Mouse (Mus musculus): ENCODE measurements around the gene Cald1.

Cald1 gene

DNA sequence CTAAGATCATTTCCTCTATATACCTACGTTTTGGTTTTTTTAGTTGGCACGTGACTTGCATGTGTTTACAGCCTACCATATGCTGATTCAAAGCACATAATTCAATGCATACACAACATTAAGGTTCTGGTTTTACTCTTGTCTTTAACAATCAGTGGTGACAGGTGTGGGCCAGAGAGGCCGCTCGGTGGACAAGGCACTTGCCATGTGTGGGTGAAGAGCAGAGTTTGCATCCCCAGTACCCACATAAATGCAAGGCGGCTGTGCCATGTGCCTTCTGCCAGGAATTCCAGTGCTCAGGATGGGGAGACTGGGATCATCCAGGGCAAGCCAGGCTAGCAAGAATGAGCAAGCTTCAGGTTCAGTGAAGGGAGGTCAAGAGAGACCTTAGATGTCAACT lies 14.8 kb downstream of the Cald1 start:
- DNase-seq (ENCODE audit: low spot score in 2 of 2): no peak

- no peak for DNase-seq (ENCODE audit: low spot score in 2 of 2)
These were observed 17.1 kb downstream of the Cald1 start for GRCm38 (mm10) chr6:34615419-34615818.

GRCm38 (mm10) chr6:34619494-34619893 lies 21.2 kb downstream of the Cald1 start:
- no peak for DNase-seq (ENCODE audit: low spot score in 2 of 2)

DNA sequence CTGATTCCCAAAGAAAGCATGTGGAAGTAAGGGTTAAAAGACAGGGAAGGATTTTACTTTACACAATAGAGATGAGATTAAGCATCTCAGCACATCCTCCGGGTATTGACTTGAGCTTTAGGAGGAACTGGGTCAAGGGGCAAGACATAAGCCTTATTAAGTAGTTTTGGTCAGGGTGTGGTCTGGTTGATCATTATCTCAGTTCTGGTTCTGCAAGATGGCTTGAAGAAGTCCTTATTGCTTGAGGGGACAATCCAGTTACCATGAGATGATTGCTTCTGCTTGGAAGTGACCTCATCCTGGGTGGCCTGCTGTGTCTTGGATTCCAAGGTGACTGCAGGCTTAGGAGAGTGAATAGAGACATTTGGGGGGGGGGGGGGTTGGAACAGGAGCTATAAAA lies 21.9 kb downstream of the Cald1 start:
- no peak for DNase-seq (ENCODE audit: low spot score in 2 of 2)

- no peak for DNase-seq (ENCODE audit: low spot score in 2 of 2)
These were observed 24.6 kb downstream of the Cald1 start for GRCm38 (mm10) chr6:34622865-34623264.

- DNase-seq (ENCODE audit: low spot score in 2 of 2): no peak
These were observed 25.0 kb downstream of the Cald1 start for GRCm38 (mm10) chr6:34623290-34623689.

GRCm38 (mm10) chr6:34624536-34624935 lies 26.2 kb downstream of the Cald1 start:
- no peak for DNase-seq (ENCODE audit: low spot score in 2 of 2)

GRCm38 (mm10) chr6:34626586-34627245 lies 28.4 kb downstream of the Cald1 start:
- no peak for DNase-seq (ENCODE audit: low spot score in 2 of 2)

DNA sequence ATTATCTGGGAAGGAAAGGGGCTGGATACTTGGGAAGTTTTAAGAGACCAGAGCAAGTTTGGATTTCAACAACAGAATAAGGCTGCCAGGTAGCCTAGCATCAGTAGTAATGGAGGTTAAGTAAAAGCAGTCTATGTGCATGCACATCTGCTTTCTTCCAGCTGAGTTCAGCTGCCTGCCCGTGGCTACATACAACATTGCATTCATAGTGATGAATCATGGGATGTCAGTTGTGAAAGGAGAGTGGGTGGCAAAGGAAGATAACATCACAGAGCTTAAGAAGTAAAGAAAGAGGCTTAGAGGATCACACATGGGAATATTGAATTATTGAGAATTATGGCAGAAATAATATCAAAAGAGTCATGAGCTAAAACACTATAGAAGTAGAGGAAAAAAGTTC lies 29.8 kb downstream of the Cald1 start:
- DNase-seq (ENCODE audit: low spot score in 2 of 2): no peak

DNA sequence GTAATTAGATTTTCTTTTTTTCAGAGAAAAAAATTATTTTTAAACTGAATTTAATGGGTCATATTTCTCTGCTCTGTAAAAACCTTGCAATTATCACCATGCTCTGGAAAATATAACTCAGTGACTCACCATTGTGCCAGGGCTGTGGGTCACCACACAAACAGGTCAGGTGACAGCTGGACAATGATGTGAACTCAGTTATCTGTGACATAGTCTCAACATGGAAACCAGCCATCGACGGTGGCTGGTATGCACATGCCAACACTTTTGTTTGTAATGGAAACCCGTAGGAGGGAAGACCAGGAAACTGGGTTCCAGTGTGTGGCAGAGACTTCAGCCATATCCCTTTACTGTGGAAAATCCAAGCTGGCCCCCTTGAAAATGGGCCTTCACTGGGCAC lies 35.5 kb downstream of the Cald1 start:
- DNase-seq (ENCODE audit: low spot score in 2 of 2): no peak

DNA sequence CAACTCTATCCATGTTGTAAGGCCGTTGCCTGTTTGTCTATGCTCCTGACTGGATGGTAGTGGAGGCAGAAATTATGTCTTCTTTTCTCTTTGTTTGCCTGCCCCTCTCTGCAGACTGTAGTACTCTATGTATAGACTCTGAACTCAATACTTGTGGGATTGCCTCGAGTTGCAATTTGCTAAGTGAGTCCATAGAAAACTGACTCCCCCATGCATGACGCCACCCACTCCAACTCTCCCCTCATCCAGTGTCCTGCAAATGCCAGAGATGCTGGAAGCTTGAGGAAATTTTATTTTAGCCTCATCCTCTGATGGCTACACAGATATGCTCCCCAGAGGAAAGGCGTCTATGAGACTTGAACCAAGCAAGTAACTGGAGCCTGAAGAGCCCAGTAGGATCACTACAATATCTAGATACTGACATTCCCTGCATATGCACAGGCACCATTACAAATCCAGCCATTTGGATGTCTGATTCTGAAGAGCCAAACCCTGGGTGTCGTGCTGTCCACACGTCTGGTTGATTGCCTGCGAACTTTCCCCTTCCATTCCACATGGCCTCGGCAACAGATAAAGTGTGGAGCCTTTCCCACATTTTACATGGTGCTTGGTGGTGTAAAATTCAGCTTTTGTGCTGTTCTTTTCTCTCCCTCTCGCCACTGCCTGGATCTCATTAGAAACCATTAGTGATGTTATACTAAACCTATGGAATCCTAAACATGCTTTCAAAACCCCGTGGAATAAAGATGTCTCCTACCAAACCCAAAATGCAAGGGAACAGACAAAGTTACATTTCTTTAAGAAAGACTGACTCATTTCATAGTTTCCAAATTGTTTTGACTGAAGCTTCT lies 39.5 kb downstream of the Cald1 start:
- DNase-seq (ENCODE audit: low spot score in 2 of 2): no peak

DNA sequence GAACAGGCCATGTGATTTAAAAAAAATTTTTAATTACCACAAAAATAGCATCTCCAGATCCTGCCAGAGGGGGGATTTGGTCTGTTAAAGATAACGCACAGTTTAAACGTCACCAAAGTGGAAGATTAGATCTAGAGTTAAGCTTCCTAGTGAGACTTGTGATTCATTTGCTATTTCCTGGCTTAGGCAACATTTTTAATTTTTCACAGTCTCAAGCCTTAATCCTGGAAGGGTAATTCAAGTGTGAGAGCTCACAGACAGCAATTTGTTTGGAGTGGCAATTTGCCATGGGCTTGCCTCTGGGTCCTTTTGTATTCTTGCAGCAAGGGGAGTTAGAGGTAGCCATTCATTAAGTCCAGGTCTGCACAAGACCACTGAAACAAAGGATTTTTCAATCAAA lies 40.4 kb downstream of the Cald1 start:
- DNase-seq (ENCODE audit: low spot score in 2 of 2): no peak

DNA sequence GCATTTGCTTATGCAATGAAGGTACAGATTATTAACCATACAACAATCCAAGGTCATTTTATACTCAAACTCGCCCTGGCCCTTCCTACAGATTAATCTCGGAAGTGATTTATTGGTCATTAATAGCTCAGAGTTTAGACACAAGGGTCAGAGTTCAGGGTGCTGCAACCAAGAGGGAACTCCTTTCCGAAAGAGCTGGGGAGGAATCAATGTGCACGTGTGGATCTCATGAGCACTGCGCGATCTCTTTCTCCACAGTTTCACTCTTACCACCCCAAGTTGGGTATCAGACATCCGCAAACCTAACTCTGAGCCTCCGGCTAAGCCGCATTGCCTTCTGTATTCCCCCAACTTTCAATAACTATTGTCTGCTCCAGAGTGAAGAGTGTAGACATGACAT lies 41.9 kb downstream of the Cald1 start:
- no peak for DNase-seq (ENCODE audit: low spot score in 2 of 2)

- DNase-seq (ENCODE audit: low spot score in 2 of 2): no peak
These were observed 42.8 kb downstream of the Cald1 start for GRCm38 (mm10) chr6:34641081-34641480.

- peak in 1 of 2 experiments; percentile 35 for DNase-seq (ENCODE audit: low spot score in 2 of 2)
These were observed 43.8 kb downstream of the Cald1 start for GRCm38 (mm10) chr6:34642075-34642547.

DNA sequence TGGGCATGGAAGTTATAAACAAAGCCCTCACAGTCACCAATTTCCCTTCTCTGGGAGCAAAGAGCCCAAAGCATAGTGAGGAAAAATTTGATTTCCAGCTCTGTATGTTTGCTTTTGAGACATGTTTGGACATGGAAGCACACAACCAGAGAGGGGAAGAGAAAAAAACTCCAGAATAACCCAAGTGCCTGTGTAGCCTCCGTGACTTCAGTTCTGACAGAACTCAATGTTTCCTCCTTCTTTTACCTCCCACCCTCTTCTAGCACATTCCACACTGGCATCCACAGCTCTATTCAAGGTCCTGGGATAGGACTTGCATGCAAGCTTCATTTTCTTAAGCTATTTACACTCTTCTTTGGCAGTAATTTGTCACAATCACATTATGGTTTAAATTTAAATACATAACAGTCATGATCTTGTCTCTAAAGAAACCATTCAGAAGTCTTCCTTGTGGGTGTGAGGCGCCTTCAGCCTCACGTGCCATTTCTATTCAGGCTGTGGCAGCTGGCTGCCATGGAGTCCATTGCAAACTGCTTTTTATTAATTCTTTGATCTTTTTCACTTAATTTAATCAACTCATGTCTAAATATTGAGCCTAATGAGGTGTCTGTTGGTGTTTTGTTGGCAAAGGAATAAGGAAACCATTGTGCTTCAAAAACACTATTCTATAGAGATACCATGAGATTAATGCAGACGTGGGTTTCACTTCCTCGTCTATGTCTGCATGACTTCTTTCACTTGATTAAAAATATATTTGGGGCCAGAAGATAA lies 49.9 kb downstream of the Cald1 start:
- no peak for DNase-seq (ENCODE audit: low spot score in 2 of 2)

DNA sequence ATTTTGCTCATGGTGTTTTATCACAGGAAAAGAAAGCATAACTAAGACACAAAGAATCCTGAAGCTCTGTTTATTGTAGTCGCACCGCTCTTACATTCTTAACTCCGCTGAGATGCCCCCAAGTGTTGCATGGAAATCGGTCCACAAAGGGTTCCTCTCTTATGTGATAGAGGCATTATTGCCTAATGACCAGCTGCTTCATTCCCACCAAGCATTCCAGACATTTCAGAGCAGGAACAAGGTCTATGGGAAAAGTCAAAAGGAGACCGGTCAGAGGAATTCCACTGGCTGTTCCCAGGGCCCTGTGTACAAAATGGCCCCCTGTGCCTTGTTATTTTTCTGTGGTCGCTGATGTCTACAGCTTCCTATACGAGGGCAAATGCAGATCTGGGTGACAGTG lies 53.0 kb downstream of the Cald1 start:
- no peak for DNase-seq (ENCODE audit: low spot score in 2 of 2)

DNA sequence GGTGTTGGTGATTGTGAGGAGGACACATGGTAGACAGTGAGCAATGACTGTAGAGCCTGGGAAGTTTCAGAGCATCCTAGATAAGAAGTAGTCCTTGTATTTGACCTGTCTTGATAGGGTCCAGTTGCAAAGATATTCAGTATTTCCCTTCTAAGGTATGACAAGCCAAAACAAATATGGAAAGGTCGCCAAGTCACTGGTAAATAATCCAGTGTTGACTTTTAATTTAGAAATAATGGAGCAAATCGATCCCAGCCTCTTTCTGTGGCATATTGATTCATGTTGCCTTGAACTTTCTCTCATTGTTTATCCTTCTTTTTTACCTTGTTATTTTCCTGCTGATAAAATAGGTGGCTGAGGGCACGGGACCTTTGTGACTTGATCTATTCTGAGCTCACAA lies 57.4 kb downstream of the Cald1 start:
- no peak for DNase-seq (ENCODE audit: low spot score in 2 of 2)

DNA sequence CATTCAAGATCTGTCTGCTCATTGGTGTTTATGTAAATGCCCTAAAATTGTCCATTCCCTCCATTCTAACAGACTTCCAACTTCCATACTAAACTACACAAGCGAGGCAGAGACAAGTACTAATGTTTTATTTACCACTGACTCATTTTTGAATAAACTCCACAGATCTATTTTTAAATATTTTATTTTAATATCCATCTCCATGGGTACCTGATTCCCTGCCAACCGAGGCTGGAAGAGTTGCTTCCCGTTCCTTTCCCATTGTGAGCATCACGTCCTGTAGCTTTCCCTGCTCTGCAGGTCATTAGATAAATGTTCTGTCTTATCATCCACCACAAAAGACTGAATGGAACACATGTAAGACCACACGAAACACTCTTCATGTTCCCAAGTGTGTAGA lies 60.5 kb downstream of the Cald1 start:
- DNase-seq (ENCODE audit: low spot score in 2 of 2): no peak

DNA sequence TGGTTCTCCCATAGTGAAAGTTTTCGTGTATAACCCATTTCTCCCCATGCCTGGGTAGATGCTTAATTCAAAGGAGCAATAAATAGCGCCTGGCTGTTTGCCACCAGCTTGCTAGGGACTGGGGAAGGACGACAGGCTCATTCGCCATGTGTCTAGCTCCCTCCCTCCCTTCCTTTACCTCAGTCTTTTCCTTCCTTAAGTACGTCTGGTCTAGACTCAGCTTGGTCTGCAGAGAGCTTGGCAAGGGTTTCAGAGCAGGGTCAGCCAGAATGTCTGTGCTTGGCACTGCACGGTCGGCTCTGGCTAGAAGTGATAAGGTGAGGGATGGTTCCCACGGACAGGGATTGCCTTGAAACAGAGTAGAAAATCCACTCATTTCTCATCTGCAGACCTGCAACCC lies 62.4 kb downstream of the Cald1 start:
- DNase-seq (ENCODE audit: low spot score in 2 of 2): no peak

GRCm38 (mm10) chr6:34662626-34663025 lies 64.3 kb downstream of the Cald1 start:
- no peak for DNase-seq (ENCODE audit: low spot score in 2 of 2)

- no peak for DNase-seq (ENCODE audit: low spot score in 2 of 2)
These were observed 66.0 kb downstream of the Cald1 start for GRCm38 (mm10) chr6:34664291-34664690.
